Mouse (Mus musculus) Patski (cell line): Measurements from ENCODE around the gene Olfr836. TPM values are rescaled to one million over a fixed set of nuclear protein-coding genes. Genes with fewer than 3 reads are reported as not detected.
"Not testable (repeated sequence)": the region's sequence is repeated elsewhere in the genome, so short reads cannot be mapped to it uniquely, and the experiment has no call there.

Source experiments
- ATAC-seq: fragments of 100-300 bp; one replicate; pipeline ENCODE4 v1.8.0; 2021
- CTCF ChIA-PET: fragments of 350-600 bp; sonication (Branson Sonifier 250); formaldehyde crosslinking; loops from one replicate; lab custom pipeline; 2022; ENCODE audit warnings: inconsistent platforms; lab: Charles Lee
- POLR2A ChIA-PET: fragments of 350-600 bp; sonication (Branson Sonifier 250); formaldehyde crosslinking; loops from one replicate; lab custom pipeline; 2022; ENCODE audit warnings: antibody characterized with exemption, inconsistent platforms; lab: Charles Lee
- DNase-seq: peaks from one replicate; pipeline ENCODE4 v3.0.0-alpha.2; 2011; ENCODE audit warnings: low read depth, low spot score
- H3K27me3 ChIP-seq: fragments of 371-371 bp; one replicate; pipeline ENCODE4 v1.5.1; 2021
- CTCF ChIP-seq: fragments of 100-300 bp; IDR thresholded peaks from one replicate; pipeline ENCODE4 v1.5.1; 2021
- in situ Hi-C: fragments of 300-500 bp; cut with MboI; formaldehyde crosslinking; loops from 3 replicates; pipeline ENCODE4 v1.11.1; 2018; ENCODE audit warnings: low pct_unique_long_range_greater_than_20kb, mixed read lengths
- polyA plus RNA-seq: library from polyadenylated mRNA; unstranded; gene quantifications from one replicate; pipeline ENCODE4 v1.2.3, GENCODE M21; 2021

Gene Olfr836
- polyA plus RNA-seq, result not detected

DNA sequence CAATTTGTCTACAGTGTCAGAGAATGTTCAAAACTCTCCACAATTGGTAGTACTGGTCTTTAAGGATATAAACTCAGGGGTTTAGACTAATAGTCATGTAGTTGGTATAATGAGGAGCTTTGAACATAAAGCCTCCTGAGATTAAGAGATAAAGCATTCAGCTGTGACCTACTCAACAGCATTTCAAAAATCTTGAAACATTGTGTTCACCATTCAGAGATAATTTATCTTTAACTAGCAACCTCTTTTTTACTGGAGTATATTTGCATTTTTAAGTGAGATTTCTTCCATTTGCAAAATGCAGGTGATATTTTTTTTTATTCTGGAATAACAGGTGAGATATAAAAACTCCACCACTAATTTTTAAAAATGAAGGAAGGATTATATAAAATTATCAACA, at the start of gene Olfr836:
TSS of gene Olfr836 (plus strand) at position 301 of the 400 bp plus-strand sequence.
- ATAC-seq, result no peak
- TF ChIP-seq CTCF, result no peak
- in situ Hi-C loops, result no loop called here
- ChIA-PET CTCF (no interaction called here), POLR2A (no interaction called here)
- no peaks in the 10 kb centered on the region for H3K27me3 ChIP-seq
- DNase-seq, result no peak

DNA sequence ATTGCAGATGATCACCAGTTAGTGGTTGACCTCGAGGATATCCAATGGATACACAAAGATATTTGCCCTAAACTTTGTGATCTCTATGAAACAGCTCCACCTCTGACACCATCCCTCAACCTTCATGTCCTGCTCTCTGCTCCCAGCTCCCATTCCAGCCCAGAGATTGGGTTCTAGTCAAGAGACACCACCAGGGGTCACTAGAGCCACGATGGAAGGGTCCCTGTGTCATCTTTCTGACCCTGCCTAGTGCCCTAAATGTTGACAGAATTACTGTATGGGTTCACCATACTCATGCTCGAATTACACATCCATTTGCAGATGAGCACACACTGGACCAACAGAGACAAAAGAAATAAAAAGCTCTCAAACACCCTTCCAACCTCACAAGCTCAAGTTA, 35.2 kb upstream of the Olfr836 start:
- ChIA-PET CTCF (interaction anchor here (0.8 kb wide), 1 partner anchor 11 kb away, joined by 3 read pairs; no protein-coding TSS in a partner anchor), POLR2A (no interaction called here)
- TF ChIP-seq CTCF, result no peak
- no peaks in the 10 kb centered on the region for H3K27me3 ChIP-seq
- in situ Hi-C loops, result loop anchor here (5.0 kb wide), 1 partner anchor 203 kb away; no protein-coding TSS in a partner anchor
- DNase-seq (no peak), ATAC-seq (no peak)

DNA sequence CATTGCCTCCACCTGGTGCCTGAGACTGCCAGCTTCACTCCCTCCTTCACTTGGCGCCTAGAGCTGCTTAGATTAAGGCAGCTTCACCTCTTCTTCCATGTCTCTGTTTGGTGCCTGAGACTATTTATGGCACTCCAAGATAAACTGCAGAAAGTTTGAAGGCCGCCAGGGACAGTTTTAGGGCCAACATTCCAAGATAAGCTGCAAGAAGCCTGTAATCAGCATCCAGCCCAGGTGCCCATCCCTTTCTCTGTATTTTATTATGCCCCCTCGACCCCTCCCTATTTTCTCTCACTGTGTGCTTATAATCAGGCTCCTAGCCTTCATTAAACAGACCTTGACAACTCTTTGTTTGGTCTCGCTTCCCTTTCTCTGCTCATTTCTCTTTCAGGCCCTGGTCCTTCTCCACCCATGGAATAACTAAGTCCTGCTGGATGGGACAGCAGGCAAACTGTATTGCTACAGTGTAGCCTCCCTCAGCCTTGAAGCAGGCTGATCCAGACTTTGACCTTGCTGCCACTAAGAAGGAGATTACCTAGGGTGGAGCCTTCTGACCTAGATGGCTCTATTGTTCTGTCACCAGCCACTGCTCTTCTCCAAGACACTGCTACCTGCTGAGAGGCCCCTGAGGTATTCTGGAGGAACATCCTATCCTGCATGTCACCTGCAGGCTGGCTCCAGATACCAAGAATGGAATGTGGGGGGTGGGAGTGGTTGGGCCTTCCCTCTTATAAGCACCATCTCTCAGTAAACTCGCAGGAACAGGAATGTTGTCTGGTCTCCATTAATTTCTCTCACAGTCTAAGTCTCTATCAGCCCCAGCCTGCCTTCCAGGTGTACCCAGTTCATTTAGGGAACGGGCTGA, 27.1 kb upstream of the Olfr836 start:
- ATAC-seq, CTCF ChIA-PET, DNase-seq, H3K27me3 ChIP-seq: not testable (repeated sequence)
- POLR2A ChIA-PET, result interaction anchor here (0.7 kb wide), 1 partner anchor 59 kb away, joined by 3 read pairs; no protein-coding TSS in a partner anchor
- in situ Hi-C loops, result loop anchor here (5.0 kb wide), 1 partner anchor 186 kb away; no protein-coding TSS in a partner anchor

DNA sequence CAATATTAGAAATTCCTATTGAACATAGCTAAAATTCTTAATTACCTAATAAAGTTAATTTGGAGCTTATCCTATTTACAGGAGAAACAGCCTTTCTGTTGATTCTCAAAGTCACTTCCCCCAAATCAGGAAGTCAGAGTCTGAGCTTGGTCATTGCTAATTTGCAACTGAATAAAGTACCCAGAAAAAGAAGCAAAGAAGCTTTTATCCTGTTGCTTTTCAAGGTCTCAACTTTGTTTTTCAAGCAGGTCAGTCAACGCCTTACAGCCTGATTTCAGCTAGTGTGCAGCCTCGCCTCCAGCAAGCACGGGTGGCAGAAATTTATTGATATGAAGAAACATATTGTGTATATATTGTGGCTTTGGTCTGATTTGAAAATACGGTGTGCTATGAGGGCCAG, 22.9 kb upstream of the Olfr836 start:
- no peaks in the 10 kb centered on the region for H3K27me3 ChIP-seq
- no peak for ATAC-seq
- POLR2A ChIA-PET, result no interaction called here
- DNase-seq, result no peak
- CTCF ChIA-PET, result no interaction called here
- in situ Hi-C loops, result no loop called here
- no peak for TF ChIP-seq CTCF

DNA sequence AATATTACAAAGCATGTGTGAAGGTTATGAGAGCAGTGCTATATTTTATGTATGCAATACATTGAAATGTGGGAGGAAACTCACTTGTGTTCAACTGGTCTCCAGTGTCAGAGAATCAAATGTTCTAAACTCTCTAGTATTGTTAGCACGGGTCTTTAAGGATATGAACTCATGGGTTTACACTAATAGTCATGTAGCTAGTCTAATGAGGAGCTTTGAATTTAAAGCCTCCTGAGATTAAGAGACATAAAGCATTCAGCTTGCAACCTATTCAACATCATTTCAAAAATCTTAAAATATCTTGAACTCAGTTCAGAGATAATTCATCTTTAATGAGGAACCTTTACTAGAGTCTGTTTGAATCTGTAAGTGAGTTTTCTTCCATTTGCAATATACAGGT, 15.8 kb downstream of the Olfr836 start, which contains the start of gene Olfr837:
TSS of gene Olfr837 (plus strand) at position 301 of the 400 bp plus-strand sequence.
- no peak for TF ChIP-seq CTCF
- DNase-seq, result no peak
- H3K27me3 ChIP-seq, result no peaks in the 10 kb centered on the region
- no peak for ATAC-seq
- ChIA-PET POLR2A (no interaction called here), CTCF (no interaction called here)
- in situ Hi-C loops, result no loop called here

Other genes starting within 250 kb of the Olfr836 start
- not detected for gene Olfr830, start 245.7 kb upstream of the Olfr836 start, polyA plus RNA-seq
- gene Olfr832, start 183.3 kb upstream of the Olfr836 start, polyA plus RNA-seq, result not detected
- gene Olfr834, start 132.4 kb upstream of the Olfr836 start, polyA plus RNA-seq, result not detected
- gene Olfr835, start 87.6 kb upstream of the Olfr836 start, polyA plus RNA-seq, result not detected
- gene Olfr837, start 15.9 kb downstream of the Olfr836 start, polyA plus RNA-seq, result not detected
- 0.01 TPM for gene Olfr839-ps1, start 56.9 kb downstream of the Olfr836 start, polyA plus RNA-seq
- not detected for gene Olfr843, start 131.6 kb downstream of the Olfr836 start, polyA plus RNA-seq
- gene Olfr844, start 196.0 kb downstream of the Olfr836 start, polyA plus RNA-seq, result not detected
- not detected for gene Olfr845, start 216.1 kb downstream of the Olfr836 start, polyA plus RNA-seq
- not detected for gene Olfr846, start 243.6 kb downstream of the Olfr836 start, polyA plus RNA-seq